Mouse (Mus musculus): Measurements from ENCODE around the gene Zbtb7b. TPM values are rescaled to one million over a fixed set of nuclear protein-coding genes. Genes with fewer than 3 reads are reported as not detected.

Zbtb7b gene
- polyA plus RNA-seq (2014; fragmentation: Nextera tagmentation; extraction: Ambion mirVana), result 1.2 and 2.2 TPM in 2 replicates

GRCm38 (mm10) chr3:89394006-89394893 is at the start of gene Zbtb7b:
Gene Zbtb7b, minus strand, starts transcription at chr3:89394776.
- 0% methylated on average over 39 of the region's 42 CpGs for WGBS (ENCODE audit: insufficient replicate concordance)
- Histone ChIP-seq H3K27me3 (ENCODE audit: control insufficient read depth, insufficient read depth, low read length) (no peaks in the 10 kb centered on the region), H3K4me2 (peak within 1 kb of the TSS; percentile 100), H3K36me3 (ENCODE audit: control insufficient read depth, insufficient read depth, low read length) (no peaks in the 10 kb centered on the region), H3K4me1 (ENCODE audit: control insufficient read depth, insufficient read depth, low read length) (peaks cover 30% of the 10 kb centered on the region), H3K27ac (ENCODE audit: low read depth, low read length) (peak within 1 kb of the TSS; percentile 93), H3K9me3 (replicated peaks; ENCODE audit: control insufficient read depth, low read length) (no peaks in the 10 kb centered on the region), H3K9ac (ENCODE audit: low read depth, low read length) (peak within 1 kb of the TSS; percentile 73), H3K4me3 (ENCODE audit: low read depth, low read length) (peak within 1 kb of the TSS; percentile 70)
- ATAC-seq (replicated peaks; ENCODE audit: insufficient number of reproducible peaks, low FRiP score, low TSS enrichment), result peak; percentile 32

GRCm38 (mm10) chr3:89440691-89441090 is 46.1 kb upstream of the Zbtb7b start:
- 86% methylated on average over 2 of the region's 2 CpGs for WGBS (ENCODE audit: insufficient replicate concordance)
- no peak overlapping the region for H3K4me3 ChIP-seq (ENCODE audit: low read depth, low read length)
- H3K4me1 ChIP-seq (ENCODE audit: control insufficient read depth, insufficient read depth, low read length), result peaks cover 12% of the 10 kb centered on the region; the same call in 1 of the 2 replicates
- no peaks in the 10 kb centered on the region for H3K27me3 ChIP-seq (ENCODE audit: control insufficient read depth, insufficient read depth, low read length)
- no peak overlapping the region for H3K9ac ChIP-seq (ENCODE audit: low read depth, low read length)
- no peaks in the 10 kb centered on the region for H3K9me3 ChIP-seq (replicated peaks; ENCODE audit: control insufficient read depth, low read length)
- H3K36me3 ChIP-seq (ENCODE audit: control insufficient read depth, insufficient read depth, low read length), result peaks cover 12% of the 10 kb centered on the region
- ATAC-seq (replicated peaks; ENCODE audit: insufficient number of reproducible peaks, low FRiP score, low TSS enrichment), result no peak
- H3K27ac ChIP-seq (ENCODE audit: low read depth, low read length), result no peak overlapping the region
- H3K4me2 ChIP-seq, result no peak overlapping the region

GRCm38 (mm10) chr3:89437269-89437668 is 42.7 kb upstream of the Zbtb7b start:
- Histone ChIP-seq H3K9ac (ENCODE audit: low read depth, low read length) (peak overlapping the region; percentile 78), H3K27ac (ENCODE audit: low read depth, low read length) (peak overlapping the region; percentile 68), H3K4me2 (peak overlapping the region; percentile 72), H3K4me3 (ENCODE audit: low read depth, low read length) (peak overlapping the region; percentile 57), H3K36me3 (ENCODE audit: control insufficient read depth, insufficient read depth, low read length) (peaks cover 10% of the 10 kb centered on the region), H3K27me3 (ENCODE audit: control insufficient read depth, insufficient read depth, low read length) (no peaks in the 10 kb centered on the region), H3K9me3 (replicated peaks; ENCODE audit: control insufficient read depth, low read length) (no peaks in the 10 kb centered on the region), H3K4me1 (ENCODE audit: control insufficient read depth, insufficient read depth, low read length) (peaks cover 12% of the 10 kb centered on the region; the same call in 1 of the 2 replicates)
- 37% methylated on average over 5 of the region's 5 CpGs for WGBS (ENCODE audit: insufficient replicate concordance)
- ATAC-seq (replicated peaks; ENCODE audit: insufficient number of reproducible peaks, low FRiP score, low TSS enrichment), result no peak

GRCm38 (mm10) chr3:89436176-89437113 is 41.9 kb upstream of the Zbtb7b start, which contains the start of gene Pbxip1:
Gene Pbxip1, plus strand, starts transcription at chr3:89436706.
- H3K4me3 ChIP-seq (ENCODE audit: low read depth, low read length), result peak within 1 kb of the TSS; percentile 57
- H3K27me3 ChIP-seq (ENCODE audit: control insufficient read depth, insufficient read depth, low read length), result no peaks in the 10 kb centered on the region
- peak; percentile 60 for ATAC-seq (replicated peaks; ENCODE audit: insufficient number of reproducible peaks, low FRiP score, low TSS enrichment)
- peak within 1 kb of the TSS; percentile 68 for H3K27ac ChIP-seq (ENCODE audit: low read depth, low read length)
- WGBS (ENCODE audit: insufficient replicate concordance), result 5% methylated on average over 16 of the region's 16 CpGs
- peak within 1 kb of the TSS; percentile 78 for H3K9ac ChIP-seq (ENCODE audit: low read depth, low read length)
- H3K4me2 ChIP-seq, result peak within 1 kb of the TSS; percentile 72
- H3K4me1 ChIP-seq (ENCODE audit: control insufficient read depth, insufficient read depth, low read length), result peaks cover 15% of the 10 kb centered on the region
- no peaks in the 10 kb centered on the region for H3K9me3 ChIP-seq (replicated peaks; ENCODE audit: control insufficient read depth, low read length)
- H3K36me3 ChIP-seq (ENCODE audit: control insufficient read depth, insufficient read depth, low read length), result peaks cover 12% of the 10 kb centered on the region

- ATAC-seq (replicated peaks; ENCODE audit: insufficient number of reproducible peaks, low FRiP score, low TSS enrichment), result no peak
- H3K4me2 ChIP-seq, result no peak overlapping the region
- H3K9me3 ChIP-seq (replicated peaks; ENCODE audit: control insufficient read depth, low read length), result no peaks in the 10 kb centered on the region
- peaks cover 13% of the 10 kb centered on the region for H3K36me3 ChIP-seq (ENCODE audit: control insufficient read depth, insufficient read depth, low read length)
- 81% methylated on average over 7 of the region's 7 CpGs for WGBS (ENCODE audit: insufficient replicate concordance)
- no peak overlapping the region for H3K4me3 ChIP-seq (ENCODE audit: low read depth, low read length)
- H3K27ac ChIP-seq (ENCODE audit: low read depth, low read length), result no peak overlapping the region
- no peaks in the 10 kb centered on the region for H3K27me3 ChIP-seq (ENCODE audit: control insufficient read depth, insufficient read depth, low read length)
- peaks cover 21% of the 10 kb centered on the region for H3K4me1 ChIP-seq (ENCODE audit: control insufficient read depth, insufficient read depth, low read length)
- H3K9ac ChIP-seq (ENCODE audit: low read depth, low read length), result no peak overlapping the region
Measured at GRCm38 (mm10) chr3:89435041-89435440, 40.5 kb upstream of the Zbtb7b start.

- Histone ChIP-seq H3K36me3 (ENCODE audit: control insufficient read depth, insufficient read depth, low read length) (peaks cover 11% of the 10 kb centered on the region), H3K4me3 (ENCODE audit: low read depth, low read length) (no peak overlapping the region), H3K9me3 (replicated peaks; ENCODE audit: control insufficient read depth, low read length) (no peaks in the 10 kb centered on the region), H3K9ac (ENCODE audit: low read depth, low read length) (no peak overlapping the region), H3K4me2 (no peak overlapping the region), H3K4me1 (ENCODE audit: control insufficient read depth, insufficient read depth, low read length) (peaks cover 21% of the 10 kb centered on the region), H3K27me3 (ENCODE audit: control insufficient read depth, insufficient read depth, low read length) (no peaks in the 10 kb centered on the region), H3K27ac (ENCODE audit: low read depth, low read length) (no peak overlapping the region)
- ATAC-seq (replicated peaks; ENCODE audit: insufficient number of reproducible peaks, low FRiP score, low TSS enrichment), result no peak
- WGBS (ENCODE audit: insufficient replicate concordance), result 76% methylated on average over 11 of the region's 11 CpGs
Measured at GRCm38 (mm10) chr3:89434532-89434931, 40.0 kb upstream of the Zbtb7b start.

GRCm38 (mm10) chr3:89432606-89433005 is 38.0 kb upstream of the Zbtb7b start:
- Histone ChIP-seq H3K9me3 (replicated peaks; ENCODE audit: control insufficient read depth, low read length) (no peaks in the 10 kb centered on the region), H3K36me3 (ENCODE audit: control insufficient read depth, insufficient read depth, low read length) (peaks cover 11% of the 10 kb centered on the region), H3K9ac (ENCODE audit: low read depth, low read length) (no peak overlapping the region), H3K4me3 (ENCODE audit: low read depth, low read length) (no peak overlapping the region), H3K4me1 (ENCODE audit: control insufficient read depth, insufficient read depth, low read length) (peaks cover 20% of the 10 kb centered on the region), H3K27me3 (ENCODE audit: control insufficient read depth, insufficient read depth, low read length) (no peaks in the 10 kb centered on the region), H3K27ac (ENCODE audit: low read depth, low read length) (no peak overlapping the region), H3K4me2 (no peak overlapping the region)
- ATAC-seq (replicated peaks; ENCODE audit: insufficient number of reproducible peaks, low FRiP score, low TSS enrichment), result no peak
- WGBS (ENCODE audit: insufficient replicate concordance), result 90% methylated on average over 7 of the region's 8 CpGs

All from heart, embryonic 11.5 days (tissue).